Mouse (Mus musculus) thymus, adult 2 months (tissue): ENCODE measurements around the gene Aff3.

ENCODE experiments used
- CTCF ChIP-seq: fragments of 200-500 bp; IDR thresholded peaks from 2 replicates; pipeline ENCODE4 v1.5.1; 2012; ENCODE audit warnings: mild to moderate bottlenecking, control low read depth, low read length, moderate library complexity, borderline replicate concordance; ENCODE audit not compliant: control insufficient read depth, poor library complexity, insufficient read depth; ENCODE audit errors: extremely low read depth
- POLR2A ChIP-seq: fragments of 200-500 bp; IDR thresholded peaks from 2 replicates; pipeline ENCODE4 v1.6.1; 2012; ENCODE audit warnings: mild to moderate bottlenecking, low read length, control low read depth, moderate library complexity; ENCODE audit not compliant: control insufficient read depth, poor library complexity, insufficient read depth; ENCODE audit errors: extremely low read depth

- no peak for TF ChIP-seq POLR2A
- TF ChIP-seq CTCF: no peak
These were observed 856 bp upstream of the Aff3 start for GRCm38 (mm10) chr1:38665611-38666010.
